Comparison of ENCODE assay signal across 8 mouse cellular contexts in genomic region chr7:98962547-98963311, GRCm38 (mm10).
DNase-seq lines count a peak whose midpoint lies in the region; ATAC-seq and TF ChIP-seq lines count a peak whose summit lies in the region.

No protein-coding gene starts in this region.

- 19% methylated on average over 13 of the region's 13 CpGs for WGBS in heart, embryonic 13.5 days
- WGBS in kidney, embryonic 16.5 days, result 31% methylated on average over 13 of the region's 13 CpGs
- WGBS in liver, embryonic 14.5 days (ENCODE audit: insufficient replicate concordance), result 32% methylated on average over 13 of the region's 13 CpGs

- no peak overlapping the region for H3K27ac ChIP-seq in CH12.LX (ENCODE audit: insufficient read depth, low read depth)
- H3K27ac ChIP-seq in embryonic fibroblast, embryonic 13.5 days (ENCODE audit: insufficient read depth, low read length), result peak overlapping the region; percentile 43; the same call in 1 of the 2 replicates
- 0 out of 2 replicates have a peak overlapping the region, but pooled peaks have one; percentile 12 for H3K27ac ChIP-seq in heart, embryonic 13.5 days (replicated peaks)
- H3K27ac ChIP-seq in kidney, embryonic 16.5 days (ENCODE audit: low read length), result no peak overlapping the region
- H3K27ac ChIP-seq in liver, embryonic 14.5 days, result no peak overlapping the region

- H3K79me2 ChIP-seq in CH12.LX (replicated peaks; ENCODE audit: control insufficient read depth, extremely low read depth, insufficient read depth, poor library complexity, severe bottlenecking), result no peaks in the 10 kb centered on the region

- no peaks in the 10 kb centered on the region for H3K27me3 ChIP-seq in CH12.LX (replicated peaks)
- H3K27me3 ChIP-seq in heart, embryonic 13.5 days (replicated peaks), result no peaks in the 10 kb centered on the region
- H3K27me3 ChIP-seq in kidney, embryonic 16.5 days (ENCODE audit: insufficient read depth, low read length), result no peaks in the 10 kb centered on the region
- no peaks in the 10 kb centered on the region for H3K27me3 ChIP-seq in liver, embryonic 14.5 days (ENCODE audit: control insufficient read depth, insufficient read depth, low read length)
- no peaks in the 10 kb centered on the region for H3K27me3 ChIP-seq in splenic B cell, adult 2 months (ENCODE audit: control insufficient read depth, insufficient read depth, low read length, poor library complexity, severe bottlenecking)

- dilution Hi-C loops in CH12.LX (cut with MboI; ENCODE audit: extremely low pct_ligation_motif_present, extremely low pct_unique_long_range_greater_than_20kb, low sequenced_read_pairs), result no loop called here

- H3K36me3 ChIP-seq in CH12.LX (replicated peaks in 1 of 2; ENCODE audit: control insufficient read depth in 1 of 2, insufficient read depth in 1 of 2, low read length in 1 of 2), result peaks cover 0 to 75% of the 10 kb centered on the region in 2 experiments
- no peaks in the 10 kb centered on the region for H3K36me3 ChIP-seq in heart, embryonic 13.5 days
- no peaks in the 10 kb centered on the region for H3K36me3 ChIP-seq in kidney, embryonic 16.5 days (ENCODE audit: insufficient read depth, low read length)
- H3K36me3 ChIP-seq in liver, embryonic 14.5 days (replicated peaks; ENCODE audit: control insufficient read depth, insufficient read depth, low read depth), result no peaks in the 10 kb centered on the region
- H3K36me3 ChIP-seq in splenic B cell, adult 2 months (ENCODE audit: control insufficient read depth, insufficient read depth, low read length, poor library complexity, severe bottlenecking), result no peaks in the 10 kb centered on the region

- peak; percentile 71 to 85 for TF ChIP-seq CTCF in CH12.LX (conservative IDR thresholded peaks at IDR 0.05 in 1 of 2, IDR thresholded peaks at IDR 0.05 in 1 of 2; ENCODE audit: low read depth in 2 of 2, low read length in 2 of 2)
- peak; percentile 84 for TF ChIP-seq CTCF in embryonic fibroblast, embryonic 13.5 days (IDR thresholded peaks at IDR 0.05; ENCODE audit: borderline replicate concordance, insufficient read depth, low read length)
- peak; percentile 90 for TF ChIP-seq CTCF in liver, embryonic 14.5 days (IDR thresholded peaks at IDR 0.05; ENCODE audit: low read depth)

- no peak for ATAC-seq in heart, embryonic 13.5 days (ENCODE audit: extremely low read depth, insufficient number of reproducible peaks, low FRiP score, low TSS enrichment)
- peak; percentile 88 for ATAC-seq in kidney, embryonic 16.5 days (ENCODE audit: low FRiP score, low TSS enrichment)
- peak; percentile 56 for ATAC-seq in liver, embryonic 14.5 days (ENCODE audit: insufficient read depth)

- H3K4me1 ChIP-seq in CH12.LX (ENCODE audit: control insufficient read depth in 1 of 2, insufficient read depth in 2 of 2), result peaks cover 6 to 19% of the 10 kb centered on the region in 2 experiments
- peaks cover 14% of the 10 kb centered on the region; the same call in 1 of the 2 replicates for H3K4me1 ChIP-seq in embryonic fibroblast, embryonic 13.5 days (ENCODE audit: control insufficient read depth, insufficient read depth, low read length)
- peaks cover 37% of the 10 kb centered on the region for H3K4me1 ChIP-seq in heart, embryonic 13.5 days
- H3K4me1 ChIP-seq in kidney, embryonic 16.5 days (ENCODE audit: insufficient read depth, low read length), result peaks cover 14% of the 10 kb centered on the region
- peaks cover 0 to 4% of the 10 kb centered on the region in 2 experiments; a peak in 2 of 4 replicates for H3K4me1 ChIP-seq in liver, embryonic 14.5 days (replicated peaks; ENCODE audit: control insufficient read depth in 2 of 2, insufficient read depth in 2 of 2, low read length in 1 of 2)

- H3K4me3 ChIP-seq in CH12.LX (replicated peaks in 1 of 3; ENCODE audit: low read depth in 2 of 3, low read length in 2 of 3, poor library complexity in 1 of 3), result no peak overlapping the region
- no peak overlapping the region for H3K4me3 ChIP-seq in embryonic fibroblast, embryonic 13.5 days (ENCODE audit: insufficient read depth, low read length)
- H3K4me3 ChIP-seq in heart, embryonic 13.5 days, result no peak overlapping the region
- no peak overlapping the region for H3K4me3 ChIP-seq in kidney, embryonic 16.5 days (ENCODE audit: low read length)
- no peak overlapping the region for H3K4me3 ChIP-seq in liver, embryonic 14.5 days (ENCODE audit: insufficient read depth in 1 of 2, low read depth in 2 of 2, low read length in 2 of 2)

- no peaks in the 10 kb centered on the region for H3K9me3 ChIP-seq in CH12.LX (replicated peaks; ENCODE audit: low read length)
- H3K9me3 ChIP-seq in heart, embryonic 13.5 days, result no peaks in the 10 kb centered on the region
- no peaks in the 10 kb centered on the region for H3K9me3 ChIP-seq in kidney, embryonic 16.5 days (ENCODE audit: low read length)
- no peaks in the 10 kb centered on the region for H3K9me3 ChIP-seq in liver, embryonic 14.5 days (ENCODE audit: control insufficient read depth, low read length)

- TF ChIP-seq EP300 in CH12.LX (IDR thresholded peaks at IDR 0.05; ENCODE audit: low read length), result no peak
- TF ChIP-seq EP300 in liver, embryonic 14.5 days (IDR thresholded peaks at IDR 0.05; ENCODE audit: low read depth), result no peak

- in situ Hi-C loops in CH12.LX (cut with MboI; ENCODE audit: low pct_ligation_motif_present, low pct_unique_long_range_greater_than_20kb, low sequenced_read_pairs), result loop anchor here (10.0 kb wide), 1 partner anchor 102 kb away; no protein-coding TSS in a partner anchor

- H3K4me2 ChIP-seq in CH12.LX (ENCODE audit: insufficient read depth, low read depth, poor library complexity, severe bottlenecking), result no peak overlapping the region
- H3K4me2 ChIP-seq in heart, embryonic 13.5 days, result peak overlapping the region; percentile 8; the same call in 1 of the 2 replicates
- no peak overlapping the region for H3K4me2 ChIP-seq in kidney, embryonic 16.5 days (replicated peaks; ENCODE audit: low read depth, low read length)
- no peak overlapping the region for H3K4me2 ChIP-seq in liver, embryonic 14.5 days (ENCODE audit: low read depth)

- peak; percentile 74 for TF ChIP-seq RAD21 in CH12.LX (IDR thresholded peaks at IDR 0.05; ENCODE audit: low read depth, low read length)

- TF ChIP-seq POLR2A in CH12.LX (IDR thresholded peaks at IDR 0.05; ENCODE audit: low read depth, low read length), result no peak
- TF ChIP-seq POLR2A in embryonic fibroblast, embryonic 13.5 days (IDR thresholded peaks at IDR 0.05; ENCODE audit: low read depth, low read length), result no peak

- DNase-seq in CH12.LX (ENCODE audit: extremely low read depth), result peak; percentile 76
- peak; percentile 87 for DNase-seq in brain, adult 2 months (ENCODE audit: low read depth, low spot score)
- DNase-seq in liver, embryonic 14.5 days (ENCODE audit: low read depth in 3 of 3, low spot score in 3 of 3), result peak; percentile 44 to 55 (median 50)
- peak; percentile 20 to 54 for DNase-seq in natural killer cell, adult 2 months (ENCODE audit: low spot score in 2 of 2)
- DNase-seq in splenic B cell, adult 2 months (ENCODE audit: low read depth, low spot score), result peak; percentile 79

- H3K9ac ChIP-seq in CH12.LX (ENCODE audit: insufficient read depth, low read depth), result no peak overlapping the region
- no peak overlapping the region for H3K9ac ChIP-seq in heart, embryonic 13.5 days
- no peak overlapping the region for H3K9ac ChIP-seq in kidney, embryonic 16.5 days (replicated peaks; ENCODE audit: low read length)
- H3K9ac ChIP-seq in liver, embryonic 14.5 days (replicated peaks), result no peak overlapping the region

TF ChIP-seq in CH12.LX, 34 proteins besides CTCF, POLR2A, EP300 and RAD21:
- TF ChIP-seq BHLHE40 (IDR thresholded peaks at IDR 0.05; ENCODE audit: low read depth, low read length) (no peak), SMC3 (IDR thresholded peaks at IDR 0.05; ENCODE audit: low read depth, low read length) (peak; percentile 86), MYC (IDR thresholded peaks at IDR 0.05; ENCODE audit: low read depth, low read length) (peak; percentile 71), MAX (IDR thresholded peaks at IDR 0.05; ENCODE audit: low read length) (0 out of 2 replicates have a peak, but pooled peaks have one; percentile 18)

Comparison
In these comparisons a context has a peak if more than half of its experiments do, and no peak if none do; other contexts are left out.
1. DNase-seq: peak in every context shown above with its lines; median percentile 87 in brain, adult 2 months; 79 in splenic B cell, adult 2 months; 76 in CH12.LX; 50 in liver, embryonic 14.5 days; 37 in natural killer cell, adult 2 months.
2. H3K27ac ChIP-seq: peak in embryonic fibroblast, embryonic 13.5 days (single experiment) and heart, embryonic 13.5 days (single experiment); none in CH12.LX (single experiment), kidney, embryonic 16.5 days (single experiment) and liver, embryonic 14.5 days (single experiment).
3. Peak in every context shown above with its lines, with median percentiles within 50 percentile points of each other: CTCF ChIP-seq.